Mouse (Mus musculus) E14TG2a.4 (cell line): ENCODE measurements around the gene Tnfsf10.

Experiments
- H3K27me3 ChIP-seq: 2 replicates; pipeline ENCODE4 v1.6.1; 2014; ENCODE audit warnings: low read length, control low read depth; ENCODE audit not compliant: insufficient read depth
- H3K36me3 ChIP-seq: 2 replicates; pipeline ENCODE4 v1.6.1; 2014; ENCODE audit warnings: low read length, control low read depth; ENCODE audit not compliant: insufficient read depth
- H3K4me1 ChIP-seq: replicated peaks from 2 replicates; pipeline ENCODE4 v1.6.1; 2014; ENCODE audit warnings: low read depth, low read length, control low read depth
- H3K4me3 ChIP-seq: replicated peaks from 2 replicates; pipeline ENCODE4 v1.5.1; 2014; ENCODE audit warnings: mild to moderate bottlenecking, low read length
- H3K9me3 ChIP-seq: 2 replicates; pipeline ENCODE4 v1.6.1; 2014; ENCODE audit warnings: low read length, control low read depth
- CTCF ChIP-seq: conservative IDR thresholded peaks from 2 replicates; pipeline ENCODE4 v1.5.1; 2014; ENCODE audit warnings: low read length
- NANOG ChIP-seq: IDR thresholded peaks from 2 replicates; pipeline ENCODE4 v1.6.1; 2014; ENCODE audit warnings: borderline replicate concordance, low read length, mixed read lengths
- POU5F1 ChIP-seq: IDR thresholded peaks from 2 replicates; pipeline ENCODE4 v1.6.1; 2014; ENCODE audit warnings: low read length, borderline replicate concordance

Gene Tnfsf10

GRCm38 (mm10) chr3:27342462-27342861, 25.6 kb downstream of the Tnfsf10 start:
- Histone ChIP-seq H3K4me1 (no peaks in the 10 kb centered on the region), H3K27me3 (no peaks in the 10 kb centered on the region), H3K4me3 (no peak overlapping the region), H3K36me3 (no peaks in the 10 kb centered on the region), H3K9me3 (no peaks in the 10 kb centered on the region)
- TF ChIP-seq CTCF = no peak
- TF ChIP-seq NANOG = no peak
- no peak for TF ChIP-seq POU5F1

- H3K9me3 ChIP-seq = no peaks in the 10 kb centered on the region
- H3K4me3 ChIP-seq = no peak overlapping the region
- no peaks in the 10 kb centered on the region for H3K27me3 ChIP-seq
- H3K4me1 ChIP-seq = no peaks in the 10 kb centered on the region
- TF ChIP-seq CTCF (peak; percentile 78), NANOG (no peak)
- no peaks in the 10 kb centered on the region for H3K36me3 ChIP-seq
Measured at GRCm38 (mm10) chr3:27345526-27345925, 28.7 kb downstream of the Tnfsf10 start.

GRCm38 (mm10) chr3:27348462-27348861, 31.6 kb downstream of the Tnfsf10 start:
- Histone ChIP-seq H3K4me3 (no peak overlapping the region), H3K27me3 (no peaks in the 10 kb centered on the region), H3K4me1 (no peaks in the 10 kb centered on the region), H3K9me3 (no peaks in the 10 kb centered on the region), H3K36me3 (no peaks in the 10 kb centered on the region)
- TF ChIP-seq CTCF (no peak), NANOG (no peak), POU5F1 (no peak)

GRCm38 (mm10) chr3:27351105-27351504, 34.3 kb downstream of the Tnfsf10 start:
- Histone ChIP-seq H3K9me3 (no peaks in the 10 kb centered on the region), H3K4me3 (no peak overlapping the region), H3K4me1 (no peaks in the 10 kb centered on the region), H3K36me3 (no peaks in the 10 kb centered on the region), H3K27me3 (no peaks in the 10 kb centered on the region)
- TF ChIP-seq POU5F1 (no peak), NANOG (no peak), CTCF (no peak)

GRCm38 (mm10) chr3:27359100-27359720, 42.4 kb downstream of the Tnfsf10 start:
- Histone ChIP-seq H3K9me3 (no peaks in the 10 kb centered on the region; the same call in 1 of the 2 replicates), H3K4me1 (no peaks in the 10 kb centered on the region), H3K4me3 (no peak overlapping the region), H3K27me3 (no peaks in the 10 kb centered on the region), H3K36me3 (no peaks in the 10 kb centered on the region)
- TF ChIP-seq NANOG (no peak), POU5F1 (no peak), CTCF (no peak)

- Histone ChIP-seq H3K36me3 (no peaks in the 10 kb centered on the region), H3K9me3 (no peaks in the 10 kb centered on the region), H3K27me3 (peaks cover 76% of the 10 kb centered on the region), H3K4me3 (peak overlapping the region; percentile 76; the same call in 1 of the 2 replicates), H3K4me1 (peaks cover 33% of the 10 kb centered on the region)
- no peak for TF ChIP-seq CTCF
- no peak for TF ChIP-seq POU5F1
- no peak for TF ChIP-seq NANOG
Measured at GRCm38 (mm10) chr3:27370125-27370524, 53.3 kb downstream of the Tnfsf10 start.

GRCm38 (mm10) chr3:27370582-27371275, 53.9 kb downstream of the Tnfsf10 start:
- TF ChIP-seq NANOG (no peak), CTCF (no peak), POU5F1 (no peak)
- Histone ChIP-seq H3K27me3 (peaks cover 78% of the 10 kb centered on the region), H3K4me1 (peaks cover 33% of the 10 kb centered on the region), H3K4me3 (peak overlapping the region; percentile 76), H3K9me3 (no peaks in the 10 kb centered on the region), H3K36me3 (no peaks in the 10 kb centered on the region)

GRCm38 (mm10) chr3:27371276-27371621, 54.4 kb downstream of the Tnfsf10 start, which contains the start of gene Ghsr:
TSS of gene Ghsr (plus strand) at chr3:27371351.
- no peaks in the 10 kb centered on the region for H3K36me3 ChIP-seq
- peaks cover 78% of the 10 kb centered on the region for H3K27me3 ChIP-seq
- peaks cover 33% of the 10 kb centered on the region for H3K4me1 ChIP-seq
- H3K4me3 ChIP-seq = peak within 1 kb of the TSS; percentile 76
- no peaks in the 10 kb centered on the region for H3K9me3 ChIP-seq
- TF ChIP-seq NANOG = no peak
- TF ChIP-seq POU5F1 = no peak
- TF ChIP-seq CTCF = no peak
